Mouse (Mus musculus): ENCODE data around the gene Rgl2.

DNA sequence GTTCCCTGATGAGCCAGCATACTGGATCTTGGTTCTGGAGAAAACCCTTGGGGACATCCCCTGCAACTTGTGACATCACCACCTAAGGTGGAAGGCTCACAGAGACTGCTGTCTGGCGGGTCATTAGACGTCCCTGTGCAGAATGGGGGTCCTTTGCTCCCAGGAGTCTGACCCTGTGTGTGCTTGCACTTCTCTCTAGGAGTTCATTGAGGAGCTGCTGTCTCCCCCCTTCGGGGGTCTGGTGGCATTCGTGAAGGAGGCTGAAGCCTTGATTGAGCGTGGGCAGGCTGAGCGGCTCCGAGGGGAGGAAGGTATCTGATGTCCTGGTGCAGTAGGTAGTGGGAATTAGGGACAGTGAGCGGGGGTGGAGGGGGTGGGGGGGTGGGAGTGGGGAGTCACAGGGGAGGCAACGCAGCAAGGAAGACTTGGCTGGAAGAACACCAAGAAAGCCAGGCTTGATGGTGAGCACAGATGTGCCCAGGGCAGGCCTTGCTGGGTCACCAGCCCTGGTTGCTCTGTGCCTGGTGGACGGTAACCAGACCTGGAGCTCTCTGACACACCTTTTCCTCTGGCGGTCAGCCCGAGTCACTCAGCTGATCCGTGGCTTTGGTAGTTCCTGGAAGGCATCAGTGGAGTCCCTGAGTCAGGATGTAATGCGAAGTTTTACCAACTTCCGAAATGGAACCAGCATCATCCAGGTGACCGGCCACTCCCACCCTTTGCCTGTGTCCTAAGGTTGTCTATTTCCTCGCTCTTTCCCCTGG is 35.9 kb downstream of the Rgl2 start:
- TF ChIP-seq CTCF (IDR thresholded peaks at IDR 0.05; ENCODE audit: borderline replicate concordance, insufficient read depth, low read length) (no peak), POLR2A (IDR thresholded peaks at IDR 0.05; ENCODE audit: low read depth, low read length) (no peak)
